Mouse (Mus musculus) cerebellum, adult 2 months (tissue): ENCODE results near the gene Rhox12. TPM values are rescaled to one million over a fixed set of nuclear protein-coding genes. Genes with fewer than 3 reads are reported as not detected.

Source experiments
- DNase-seq, 2 experiments: peaks; one replicate each; pipeline ENCODE4 v3.0.0; 2021
- H3K27ac ChIP-seq: fragments of 200-500 bp; 2 replicates; pipeline ENCODE4 v1.5.1; 2012; ENCODE audit warnings: low read length, control low read depth, inconsistent platforms; ENCODE audit not compliant: insufficient read depth
- H3K27me3 ChIP-seq: fragments of 200-500 bp; 2 replicates; pipeline ENCODE4 v1.6.1; 2012; ENCODE audit warnings: inconsistent platforms, mild to moderate bottlenecking, low read length, moderate library complexity; ENCODE audit not compliant: control insufficient read depth, insufficient read depth
- H3K4me1 ChIP-seq: fragments of 200-500 bp; 2 replicates; pipeline ENCODE4 v1.6.1; 2011; ENCODE audit warnings: low read length; ENCODE audit not compliant: control insufficient read depth, insufficient read depth
- H3K4me3 ChIP-seq: fragments of 200-500 bp; replicated peaks from 2 replicates; pipeline ENCODE3; 2011; ENCODE audit warnings: mild to moderate bottlenecking, low read depth, low read length, control low read depth; ENCODE audit not compliant: insufficient read depth
- CTCF ChIP-seq: fragments of 200-500 bp; IDR thresholded peaks from 2 replicates; pipeline ENCODE4 v1.5.1; 2011; ENCODE audit warnings: low read depth, mild to moderate bottlenecking, control low read depth, low read length, moderate library complexity, borderline replicate concordance; ENCODE audit not compliant: insufficient read depth
- POLR2A ChIP-seq: fragments of 200-500 bp; IDR thresholded peaks from 2 replicates; pipeline ENCODE4 v1.6.1; 2011; ENCODE audit warnings: low read length, control low read depth, borderline replicate concordance; ENCODE audit not compliant: insufficient read depth
- WGBS: fragments of 180-500 bp; shearing (Covaris S2); methylation state at CpG from one replicate; pipeline ENCODE4 v1.1.7; 2018; 5-methylcytosine and 5-hydroxymethylcytosine counted together
- polyA plus RNA-seq: library from polyadenylated mRNA; depleted of rRNA; stranded (reverse); fragments of >200 nt; gene quantifications from 2 replicates; pipeline ENCODE4 v1.2.3, GENCODE M21; 2012; rRNA removed

Rhox12 gene
- not detected in 2 replicates for polyA plus RNA-seq

- DNase-seq = no peak
- TF ChIP-seq CTCF = no peak
- no peak for TF ChIP-seq POLR2A
- Histone ChIP-seq H3K27me3 (no peaks in the 10 kb centered on the region), H3K4me1 (no peaks in the 10 kb centered on the region), H3K27ac (no peak within 1 kb of the TSS), H3K4me3 (no peak within 1 kb of the TSS)
- WGBS = 71% methylated on average over 4 of the region's 4 CpGs
These were observed at the start of gene Rhox12 for GRCm38 (mm10) chrX:38110807-38111206. Gene Rhox12, minus strand, starts transcription at chrX:38110907.

GRCm38 (mm10) chrX:38159097-38159496 is 48.4 kb upstream of the Rhox12 start:
- H3K27ac ChIP-seq = no peak overlapping the region
- TF ChIP-seq CTCF (no peak), POLR2A (no peak)
- DNase-seq = no peak
- no peaks in the 10 kb centered on the region for H3K27me3 ChIP-seq
- no peak overlapping the region for H3K4me3 ChIP-seq
- H3K4me1 ChIP-seq = no peaks in the 10 kb centered on the region
- 67% methylated on average over 1 of the region's 1 CpGs for WGBS

GRCm38 (mm10) chrX:38121478-38121877 is 10.8 kb upstream of the Rhox12 start:
- TF ChIP-seq CTCF (no peak), POLR2A (no peak)
- no peak overlapping the region for H3K27ac ChIP-seq
- WGBS = 90% methylated on average over 34 of the region's 34 CpGs
- H3K4me1 ChIP-seq = no peaks in the 10 kb centered on the region
- no peak overlapping the region for H3K4me3 ChIP-seq
- H3K27me3 ChIP-seq = no peaks in the 10 kb centered on the region
- DNase-seq = no peak

- WGBS = 98% methylated on average over 20 of the region's 20 CpGs
- DNase-seq = no peak
- H3K4me3 ChIP-seq = no peak within 1 kb of the TSS
- H3K27ac ChIP-seq = no peak within 1 kb of the TSS
- TF ChIP-seq CTCF = no peak
- TF ChIP-seq POLR2A = no peak
- no peaks in the 10 kb centered on the region for H3K27me3 ChIP-seq
- no peaks in the 10 kb centered on the region for H3K4me1 ChIP-seq
These were observed 10.3 kb upstream of the Rhox12 start, which contains the start of gene Rhox13 for GRCm38 (mm10) chrX:38120982-38121381. Gene Rhox13, plus strand, starts transcription at chrX:38121219.

- no peak for DNase-seq
- Histone ChIP-seq H3K4me3 (no peak within 1 kb of the TSS), H3K27ac (no peak within 1 kb of the TSS), H3K27me3 (no peaks in the 10 kb centered on the region), H3K4me1 (no peaks in the 10 kb centered on the region)
- 84% methylated on average over 9 of the region's 9 CpGs for WGBS
- TF ChIP-seq CTCF (no peak), POLR2A (no peak)
These were observed 25.7 kb downstream of the Rhox12 start, which contains the start of gene Rhox11 for GRCm38 (mm10) chrX:38085041-38085440. Gene Rhox11, minus strand, starts transcription at chrX:38085141.

- TF ChIP-seq CTCF (peak; percentile 54), POLR2A (no peak)
- H3K4me3 ChIP-seq = no peak overlapping the region
- WGBS = 13% methylated on average over 12 of the region's 12 CpGs
- H3K4me1 ChIP-seq = no peaks in the 10 kb centered on the region
- no peaks in the 10 kb centered on the region for H3K27me3 ChIP-seq
- peak; percentile 20 to 45 for DNase-seq
- no peak overlapping the region for H3K27ac ChIP-seq
These were observed 26.5 kb downstream of the Rhox12 start for GRCm38 (mm10) chrX:38084226-38084625.

GRCm38 (mm10) chrX:38066175-38066574 is 44.5 kb downstream of the Rhox12 start, which contains the start of gene Rhox10:
Gene Rhox10, plus strand, starts transcription at chrX:38066475.
- Histone ChIP-seq H3K27ac (no peak within 1 kb of the TSS), H3K27me3 (no peaks in the 10 kb centered on the region), H3K4me3 (no peak within 1 kb of the TSS), H3K4me1 (no peaks in the 10 kb centered on the region)
- TF ChIP-seq POLR2A (no peak), CTCF (no peak)
- 89% methylated on average over 11 of the region's 11 CpGs for WGBS
- no peak for DNase-seq

- H3K27me3 ChIP-seq = no peaks in the 10 kb centered on the region
- DNase-seq = no peak
- H3K27ac ChIP-seq = no peak overlapping the region
- H3K4me3 ChIP-seq = no peak overlapping the region
- TF ChIP-seq CTCF (peak; percentile 20; the same call in 1 of the 2 replicates), POLR2A (no peak)
- no peaks in the 10 kb centered on the region for H3K4me1 ChIP-seq
- WGBS = 0% methylated on average over 1 of the region's 1 CpGs
These were observed 49.2 kb downstream of the Rhox12 start for GRCm38 (mm10) chrX:38061544-38061943.

Other genes starting within 250 kb of the Rhox12 start
- gene Rhox8, start 232.0 kb downstream of the Rhox12 start, polyA plus RNA-seq = not detected in 2 replicates
- not detected in 2 replicates for gene Rhox7b, start 213.7 kb downstream of the Rhox12 start, polyA plus RNA-seq
- not detected in 2 replicates for gene Rhox9, start 209.1 kb downstream of the Rhox12 start, polyA plus RNA-seq
- not detected in 2 replicates for gene Btg1-ps1, start 92.1 kb downstream of the Rhox12 start, polyA plus RNA-seq
- gene Btg1-ps2, start 67.8 kb downstream of the Rhox12 start, polyA plus RNA-seq = not detected in 2 replicates
- gene Rhox10, start 44.4 kb downstream of the Rhox12 start, polyA plus RNA-seq = not detected in 2 replicates
- not detected in 2 replicates for gene Rhox11, start 25.8 kb downstream of the Rhox12 start, polyA plus RNA-seq
- gene Rhox13, start 10.3 kb upstream of the Rhox12 start, polyA plus RNA-seq = not detected in 2 replicates
- 7.9 and 9.8 TPM in 2 replicates for gene Zbtb33, start 78.9 kb upstream of the Rhox12 start, polyA plus RNA-seq
- 44.8 and 51.5 TPM in 2 replicates for gene Tmem255a, start 141.5 kb upstream of the Rhox12 start, polyA plus RNA-seq
- gene Atp1b4, start 205.3 kb upstream of the Rhox12 start, polyA plus RNA-seq = not detected in 2 replicates